Mouse (Mus musculus): ENCODE measurements around the gene Gm45837. TPM values are rescaled to one million over a fixed set of nuclear protein-coding genes. Genes with fewer than 3 reads are reported as not detected.

Gene Gm45837
- polyA plus RNA-seq, 2 experiments from 2014 or later = 33.3 TPM; not detected in 1

DNA sequence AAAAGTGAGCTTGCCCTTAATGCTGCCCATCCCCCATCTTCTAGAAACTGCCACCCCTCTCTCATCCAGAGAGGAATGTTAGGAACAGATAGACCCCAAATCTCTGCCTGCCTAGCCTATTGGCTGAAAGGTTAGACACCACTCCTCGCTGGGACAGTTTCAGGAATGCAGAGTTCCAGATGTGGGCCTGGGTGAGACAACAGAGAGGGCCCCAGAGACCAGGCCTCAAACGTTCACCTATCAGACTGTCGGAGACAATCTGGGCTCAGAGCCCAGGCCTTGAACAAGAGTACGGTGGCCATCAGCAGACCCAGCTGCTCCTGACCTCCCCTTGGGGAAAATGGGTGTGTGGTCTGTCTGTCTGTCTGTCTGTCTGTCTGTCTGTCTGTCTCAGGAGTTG lies 17.7 kb upstream of the Gm45837 start:
- ATAC-seq = no peak

DNA sequence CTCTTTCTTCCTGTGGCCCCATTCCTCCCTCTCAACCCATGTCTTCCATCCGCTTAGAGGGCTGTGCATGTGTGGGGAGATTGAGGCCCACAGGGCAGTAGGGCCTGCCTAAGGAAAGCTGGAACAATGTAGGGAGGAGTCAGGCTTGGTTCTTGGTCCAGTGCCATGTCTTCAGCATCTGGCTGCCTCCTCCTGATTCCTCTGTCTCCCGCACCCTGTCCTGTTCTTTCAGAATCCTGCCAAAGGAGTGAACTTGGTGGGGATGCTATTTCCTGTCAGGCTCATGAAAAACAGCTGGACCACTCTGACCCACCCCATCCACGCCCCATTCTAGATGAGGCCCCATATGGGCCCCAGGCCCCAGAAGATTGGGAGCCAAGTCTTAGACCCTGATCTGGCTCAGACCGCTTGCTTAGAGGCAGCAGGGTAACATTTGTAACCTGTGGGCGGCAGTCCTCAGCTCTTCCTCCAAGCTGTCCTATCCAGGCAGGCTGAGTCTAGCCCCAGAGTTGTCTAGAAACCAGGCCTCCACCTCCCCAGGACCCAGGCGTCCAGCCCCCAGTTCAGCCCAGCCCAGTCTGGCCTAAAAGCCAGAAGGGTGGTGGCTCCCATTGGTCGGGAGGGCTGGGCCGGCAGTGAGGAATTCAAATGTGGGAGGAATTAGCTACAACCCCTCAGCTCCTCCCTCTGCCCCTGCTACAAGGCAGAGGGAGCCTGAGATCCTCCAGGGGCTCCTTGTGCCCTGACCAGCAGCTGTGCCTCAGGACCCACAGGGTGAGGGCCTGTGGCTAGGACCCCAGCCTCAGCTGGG lies 16.8 kb upstream of the Gm45837 start:
- ATAC-seq = no peak

DNA sequence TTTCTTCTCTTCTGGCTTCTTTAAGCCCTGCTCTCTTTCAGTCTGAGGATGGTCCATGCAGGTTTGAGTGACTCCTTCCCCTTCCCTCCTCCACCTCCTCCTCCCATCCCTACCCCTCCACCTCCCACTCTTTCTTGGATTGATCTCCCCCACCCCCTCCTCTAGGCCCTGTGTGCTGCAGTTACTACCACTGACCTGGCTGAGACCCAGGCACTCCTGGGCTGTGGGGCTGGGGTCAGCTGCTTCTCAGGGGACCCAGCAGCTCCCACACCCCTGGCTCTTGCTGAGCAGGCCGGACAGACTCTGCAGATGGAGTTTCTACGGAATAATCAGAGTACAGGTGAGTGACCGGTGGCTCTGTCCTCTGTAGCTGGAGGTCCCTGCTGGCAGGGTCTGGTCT lies 16.1 kb upstream of the Gm45837 start:
- no peak for ATAC-seq

DNA sequence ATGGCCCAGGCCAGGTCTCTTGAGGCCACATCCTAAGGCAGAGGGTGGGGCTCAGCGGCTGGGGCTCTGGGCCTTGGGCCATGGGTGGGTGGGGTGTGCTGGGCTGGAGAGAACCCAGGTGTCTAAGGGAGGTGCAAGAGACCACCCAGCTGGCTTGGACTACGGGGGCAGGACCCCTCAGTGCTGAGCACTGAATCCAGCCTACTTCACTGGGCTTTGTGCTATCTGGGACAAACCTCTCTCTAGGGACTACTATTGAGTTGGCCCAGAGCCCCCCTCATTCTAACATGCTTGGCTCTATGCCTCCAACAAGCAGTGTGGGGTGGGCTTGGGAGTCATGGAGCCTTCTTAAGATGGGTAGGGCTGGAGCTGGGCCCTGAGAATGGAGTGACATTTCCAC lies 15.2 kb upstream of the Gm45837 start:
- ATAC-seq = no peak

GRCm38 (mm10) chr7:101397175-101397574 lies 13.5 kb upstream of the Gm45837 start:
- ATAC-seq = no peak

- ATAC-seq = no peak
Observed at GRCm38 (mm10) chr7:101401510-101401909, 9.2 kb upstream of the Gm45837 start.

GRCm38 (mm10) chr7:101403831-101404230 lies 6.9 kb upstream of the Gm45837 start:
- ATAC-seq = no peak

DNA sequence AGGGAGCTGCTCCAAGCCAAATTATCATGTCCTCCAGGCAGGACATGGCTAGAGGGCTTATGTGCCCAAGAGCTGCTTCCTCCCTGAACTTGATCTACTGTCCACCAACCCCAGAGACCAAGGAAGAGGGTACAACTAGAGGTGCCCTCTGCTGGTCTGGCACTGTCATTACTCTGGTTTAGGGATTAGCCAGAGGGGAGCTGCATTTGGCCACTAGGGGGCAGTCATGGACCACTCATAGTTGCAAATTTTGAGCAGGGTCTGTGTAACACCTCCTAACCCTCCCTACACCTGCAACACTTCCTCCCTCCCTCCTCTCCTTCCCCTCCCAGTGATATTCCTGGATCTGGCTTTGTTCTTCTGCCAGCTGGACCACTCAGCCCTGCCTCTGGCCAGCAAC lies 2.1 kb downstream of the Gm45837 start:
- ATAC-seq = peak; percentile 81

GRCm38 (mm10) chr7:101414209-101414608 lies 3.5 kb downstream of the Gm45837 start:
- ATAC-seq = peak; percentile 70

GRCm38 (mm10) chr7:101414661-101415511 lies 4.2 kb downstream of the Gm45837 start:
- ATAC-seq = no peak

GRCm38 (mm10) chr7:101415512-101416100 lies 4.9 kb downstream of the Gm45837 start:
- no peak for ATAC-seq

- no peak for ATAC-seq
Observed at GRCm38 (mm10) chr7:101416391-101416790, 5.7 kb downstream of the Gm45837 start.

DNA sequence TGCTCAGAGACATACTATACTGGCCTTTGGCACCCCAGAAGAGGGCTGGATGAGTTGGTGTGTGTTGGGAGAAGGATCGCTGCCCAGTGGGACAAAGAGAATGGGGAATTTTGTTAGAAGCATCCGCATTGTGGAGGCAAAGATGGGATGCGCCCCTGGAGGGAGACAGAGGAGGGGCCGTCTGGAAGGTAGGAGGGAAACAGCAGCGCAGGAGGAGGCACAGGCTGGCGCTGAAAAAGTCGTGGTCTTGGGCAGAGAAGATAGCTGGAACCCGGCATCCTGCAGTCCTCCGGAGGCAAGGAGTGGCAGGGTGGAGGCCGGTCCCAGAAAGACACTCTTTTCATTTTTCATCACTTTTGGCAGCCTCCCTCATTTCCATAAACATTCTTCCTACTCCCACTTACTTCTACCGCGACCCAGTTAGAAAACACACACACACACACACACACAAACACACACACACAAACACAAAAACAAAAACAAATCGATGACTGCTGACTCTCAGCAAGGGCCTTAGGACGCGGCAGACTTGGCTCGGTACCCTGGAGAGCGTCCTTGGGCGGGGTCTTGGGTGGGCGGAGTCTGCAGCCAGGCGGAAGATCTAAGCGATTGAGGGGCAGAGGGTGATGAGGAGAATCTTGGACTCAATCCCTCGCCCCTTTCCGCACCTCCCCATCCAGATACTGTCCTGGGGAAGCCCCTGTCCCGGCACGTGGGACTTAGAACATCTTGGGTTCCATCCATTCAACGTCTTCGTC lies 8.5 kb downstream of the Gm45837 start:
- ATAC-seq = no peak

DNA sequence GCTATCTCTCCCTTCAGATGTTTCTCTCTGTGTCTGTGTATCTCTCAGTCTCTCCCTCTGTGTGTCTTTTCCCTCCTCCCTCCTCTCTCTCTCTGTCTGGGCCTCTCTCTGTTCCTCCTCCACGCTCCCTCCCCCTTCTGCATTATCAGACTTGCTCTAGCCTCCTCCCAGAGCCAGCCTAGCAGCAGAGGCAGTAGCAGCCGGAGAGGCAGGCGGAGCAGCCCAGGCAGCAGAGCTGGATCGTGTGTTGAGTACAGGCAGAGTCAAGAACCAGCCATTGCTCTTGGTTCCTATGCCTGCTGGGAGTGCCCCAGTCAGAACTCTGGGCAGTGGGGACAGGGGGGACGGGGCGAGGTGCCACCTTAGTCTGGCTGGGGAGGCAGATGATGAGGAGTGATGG lies 10.8 kb downstream of the Gm45837 start, which contains the start of gene Pde2a:
TSS of gene Pde2a (plus strand) at position 163 of the 400 bp plus-strand sequence.
- ATAC-seq = no peak

DNA sequence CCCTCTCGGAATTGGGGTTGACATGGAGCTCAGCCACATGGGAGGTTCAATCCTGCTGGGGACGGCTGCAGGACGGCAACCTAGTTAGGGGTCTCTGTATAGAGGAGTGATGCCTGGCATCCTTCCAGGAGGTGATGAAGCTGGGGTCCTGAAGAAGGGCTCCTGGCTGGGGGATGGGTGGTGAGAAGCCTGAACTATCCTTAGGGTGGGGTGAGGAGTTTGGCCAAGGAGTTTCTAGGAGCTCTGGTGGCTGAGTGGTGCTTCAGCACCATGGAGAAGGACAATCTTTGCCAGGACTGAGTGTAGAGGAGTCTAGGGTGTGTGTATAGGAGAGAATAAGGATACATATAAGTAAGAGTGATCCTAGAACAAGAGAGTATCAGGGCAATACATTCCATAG lies 11.4 kb downstream of the Gm45837 start:
- ATAC-seq = no peak

- ATAC-seq = peak; percentile 75
Observed at GRCm38 (mm10) chr7:101422646-101423045, 12.0 kb downstream of the Gm45837 start.

GRCm38 (mm10) chr7:101423970-101424369 lies 13.3 kb downstream of the Gm45837 start:
- no peak for ATAC-seq

DNA sequence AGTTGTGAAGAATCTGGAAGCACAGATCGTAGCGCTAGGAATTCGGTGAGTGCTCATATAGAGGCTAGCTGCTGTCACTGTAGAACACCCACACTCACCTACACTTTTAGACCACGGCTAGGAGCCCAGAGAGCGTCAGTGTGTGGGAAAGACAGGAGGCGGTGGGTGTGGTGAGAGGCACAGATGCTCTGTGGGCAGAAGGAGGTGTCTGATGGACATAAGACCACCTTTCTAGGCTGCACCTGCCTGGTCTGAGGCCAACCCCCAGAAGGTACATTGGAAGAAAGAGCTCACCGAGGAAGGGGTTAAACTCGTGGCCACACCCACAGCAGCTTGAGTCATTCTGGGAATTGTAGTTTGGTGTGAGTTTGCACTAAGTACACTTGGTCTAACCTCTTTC lies 16.0 kb downstream of the Gm45837 start:
- ATAC-seq = no peak

DNA sequence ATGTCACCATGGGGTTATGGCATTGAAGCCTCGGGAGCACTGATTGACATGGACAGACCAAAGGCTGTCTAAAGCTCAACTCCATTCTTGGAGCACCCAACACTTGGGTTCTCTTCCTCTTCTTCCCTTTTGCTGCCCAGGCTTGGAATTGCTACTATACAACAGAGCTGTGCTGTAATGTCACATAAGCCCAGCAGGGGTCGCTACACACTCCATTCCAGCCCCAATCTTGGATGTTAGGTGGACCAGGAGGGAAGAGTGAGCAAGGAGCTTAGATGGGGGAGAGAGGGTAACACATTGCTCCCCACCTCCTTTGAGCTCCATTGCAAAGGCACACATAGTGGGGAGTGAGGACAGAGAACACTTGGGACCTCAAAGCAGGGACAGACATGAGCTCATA lies 17.1 kb downstream of the Gm45837 start:
- peak; percentile 49 for ATAC-seq

DNA sequence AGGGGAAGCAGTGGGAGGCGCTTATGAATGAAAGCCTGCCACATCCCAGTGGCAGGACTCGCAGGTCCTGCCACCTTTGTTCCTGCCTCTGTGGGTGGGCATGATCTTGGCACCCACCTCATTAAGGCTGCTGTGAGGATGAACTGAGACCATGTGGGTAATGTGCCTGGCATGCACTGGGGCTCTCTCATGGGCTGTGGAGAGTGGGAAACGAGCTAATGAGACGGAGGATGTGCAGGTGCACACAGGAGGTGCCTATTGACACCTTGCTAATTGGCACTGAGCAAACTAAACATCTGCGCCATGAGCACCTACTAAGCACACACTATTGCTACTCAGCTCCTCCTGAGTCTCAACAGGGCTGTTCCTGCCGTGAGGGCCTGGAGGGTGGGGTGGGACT lies 24.4 kb downstream of the Gm45837 start:
- ATAC-seq = no peak

DNA sequence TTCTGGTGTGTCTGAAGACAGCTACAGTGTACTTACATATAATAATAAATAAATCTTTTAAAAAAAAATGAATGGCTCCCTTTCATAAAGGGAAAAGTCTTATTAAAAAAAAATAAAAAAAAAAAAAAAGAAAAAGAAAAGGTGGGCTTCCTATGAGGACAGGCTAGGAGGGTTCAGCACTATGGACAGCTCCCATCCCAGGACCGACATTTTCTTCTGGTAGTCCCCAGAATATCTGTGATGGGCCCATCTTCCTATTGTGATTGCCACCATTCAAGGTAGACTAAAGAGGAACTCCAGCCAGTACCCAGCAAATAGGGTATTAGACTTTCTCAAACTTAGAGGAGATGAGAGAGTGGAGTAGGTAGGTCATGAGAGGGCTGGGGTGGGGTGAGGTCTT lies 27.2 kb downstream of the Gm45837 start:
- no peak for ATAC-seq

GRCm38 (mm10) chr7:101443093-101443492 lies 32.4 kb downstream of the Gm45837 start:
- ATAC-seq = no peak

DNA sequence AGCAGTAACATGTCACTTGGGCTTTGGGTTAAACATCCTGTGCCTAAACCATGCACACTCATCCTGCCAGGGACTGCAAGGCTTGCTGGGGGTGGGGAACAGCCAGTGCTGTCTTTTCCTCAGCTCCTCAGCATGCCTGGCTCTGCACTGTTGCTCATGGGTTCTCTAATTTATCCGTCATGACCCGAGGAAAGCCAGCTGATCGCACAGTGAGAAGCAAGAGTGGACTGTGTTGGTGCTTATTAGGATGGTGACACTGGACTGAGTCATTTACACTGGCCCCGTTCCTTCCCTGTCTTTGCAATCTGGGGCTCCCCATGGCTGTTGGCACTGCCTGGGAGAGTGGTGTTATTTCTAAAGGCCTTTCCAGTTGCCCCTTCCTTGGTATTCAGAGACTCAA lies 33.5 kb downstream of the Gm45837 start:
- no peak for ATAC-seq

Data from CD4-positive, CD25-positive, alpha-beta regulatory T cell, adult 4 months (primary cell).